Mouse (Mus musculus): ENCODE measurements at regions not wholly inside any gene's neighbourhood (a gene's known extent, or its start where the extent isn't known, plus 50 kb on each side); places are given as distances from the start of the nearest gene placed in this dataset.

- DNase-seq (ENCODE audit: low spot score in 2 of 2): no peak
Observed at GRCm38 (mm10) chr9:101458306-101458946, 206.8 kb upstream of the Ppp2r3a start.

GRCm38 (mm10) chr9:101446316-101446715 is 194.7 kb upstream of the Ppp2r3a start:
- peak in 1 of 2 experiments; percentile 8 for DNase-seq (ENCODE audit: low spot score in 2 of 2)

- peak; percentile 71 to 90 for DNase-seq (ENCODE audit: low spot score in 2 of 2)
Observed at GRCm38 (mm10) chr9:101445764-101446163, 194.2 kb upstream of the Ppp2r3a start.

GRCm38 (mm10) chr9:101445293-101445692 is 193.7 kb upstream of the Ppp2r3a start:
- no peak for DNase-seq (ENCODE audit: low spot score in 2 of 2)

- no peak for DNase-seq (ENCODE audit: low spot score in 2 of 2)
Observed at GRCm38 (mm10) chr9:101439856-101440255, 188.3 kb upstream of the Ppp2r3a start.

GRCm38 (mm10) chr9:101438564-101439180 is 187.1 kb upstream of the Ppp2r3a start:
- DNase-seq (ENCODE audit: low spot score in 2 of 2): no peak

- DNase-seq (ENCODE audit: low spot score in 2 of 2): no peak
Observed at GRCm38 (mm10) chr9:101424974-101425670, 173.5 kb upstream of the Ppp2r3a start.

GRCm38 (mm10) chr9:101423041-101423440 is 171.4 kb upstream of the Ppp2r3a start:
- DNase-seq (ENCODE audit: low spot score in 2 of 2): peak; percentile 31 to 42

- no peak for DNase-seq (ENCODE audit: low spot score in 2 of 2)
Observed at GRCm38 (mm10) chr9:101422006-101422405, 170.4 kb upstream of the Ppp2r3a start.

GRCm38 (mm10) chr9:101421136-101421535 is 169.5 kb upstream of the Ppp2r3a start:
- no peak for DNase-seq (ENCODE audit: low spot score in 2 of 2)

GRCm38 (mm10) chr9:101420181-101420580 is 168.6 kb upstream of the Ppp2r3a start:
- DNase-seq (ENCODE audit: low spot score in 2 of 2): no peak

GRCm38 (mm10) chr9:101417660-101418059 is 166.1 kb upstream of the Ppp2r3a start:
- DNase-seq (ENCODE audit: low spot score in 2 of 2): no peak

GRCm38 (mm10) chr9:101416321-101416720 is 164.7 kb upstream of the Ppp2r3a start:
- DNase-seq (ENCODE audit: low spot score in 2 of 2): no peak

- no peak for DNase-seq (ENCODE audit: low spot score in 2 of 2)
Observed at GRCm38 (mm10) chr9:101413071-101413633, 161.6 kb upstream of the Ppp2r3a start.

- no peak for DNase-seq (ENCODE audit: low spot score in 2 of 2)
Observed at GRCm38 (mm10) chr9:101411951-101412350, 160.4 kb upstream of the Ppp2r3a start.

GRCm38 (mm10) chr9:101411532-101411880 is 159.9 kb upstream of the Ppp2r3a start:
- no peak for DNase-seq (ENCODE audit: low spot score in 2 of 2)

- DNase-seq (ENCODE audit: low spot score in 2 of 2): no peak
Observed at GRCm38 (mm10) chr9:101410783-101411531, 159.4 kb upstream of the Ppp2r3a start.

GRCm38 (mm10) chr9:101410348-101410747 is 158.8 kb upstream of the Ppp2r3a start:
- no peak for DNase-seq (ENCODE audit: low spot score in 2 of 2)

- DNase-seq (ENCODE audit: low spot score in 2 of 2): no peak
Observed at GRCm38 (mm10) chr9:101408116-101408515, 156.5 kb upstream of the Ppp2r3a start.

GRCm38 (mm10) chr9:101407141-101407540 is 155.5 kb upstream of the Ppp2r3a start:
- peak; percentile 59 to 77 for DNase-seq (ENCODE audit: low spot score in 2 of 2)

GRCm38 (mm10) chr9:101404441-101405081 is 153.0 kb upstream of the Ppp2r3a start:
- peak in 1 of 2 experiments; percentile 14 for DNase-seq (ENCODE audit: low spot score in 2 of 2)

Data from right cerebral cortex, postnatal 36 days (tissue).